Mouse (Mus musculus) splenic B cell, adult 2 months (primary cell): ENCODE data around the gene Map1a.
A peak's percentile ranks its signal among the peaks of the same experiment; 100 is the strongest.

ENCODE experiments used
- DNase-seq: peaks from one replicate; pipeline ENCODE4 v3.0.0-alpha.2; 2011; ENCODE audit warnings: low read depth, low spot score
- H3K27me3 ChIP-seq: 2 replicates; pipeline ENCODE4 v1.6.1; 2012; ENCODE audit warnings: mild to moderate bottlenecking, low read length, moderate library complexity, mixed read lengths; ENCODE audit not compliant: control insufficient read depth, poor library complexity, insufficient read depth, severe bottlenecking
- H3K36me3 ChIP-seq: 2 replicates; pipeline ENCODE4 v1.6.1; 2012; ENCODE audit warnings: mild to moderate bottlenecking, low read length, moderate library complexity, mixed read lengths; ENCODE audit not compliant: control insufficient read depth, poor library complexity, insufficient read depth, severe bottlenecking

Gene Map1a

GRCm38 (mm10) chr2:121295608-121296571 lies 6.5 kb downstream of the Map1a start:
- no peak for DNase-seq
- Histone ChIP-seq H3K27me3 (no peaks in the 10 kb centered on the region), H3K36me3 (no peaks in the 10 kb centered on the region)

- Histone ChIP-seq H3K27me3 (no peaks in the 10 kb centered on the region), H3K36me3 (no peaks in the 10 kb centered on the region)
- DNase-seq: no peak
Observed at GRCm38 (mm10) chr2:121296754-121297231, 7.4 kb downstream of the Map1a start.

GRCm38 (mm10) chr2:121297701-121298100 lies 8.3 kb downstream of the Map1a start:
- DNase-seq: no peak
- Histone ChIP-seq H3K36me3 (no peaks in the 10 kb centered on the region), H3K27me3 (no peaks in the 10 kb centered on the region)

GRCm38 (mm10) chr2:121298131-121298530 lies 8.7 kb downstream of the Map1a start:
- H3K27me3 ChIP-seq: no peaks in the 10 kb centered on the region
- DNase-seq: no peak
- no peaks in the 10 kb centered on the region for H3K36me3 ChIP-seq

GRCm38 (mm10) chr2:121299471-121299870 lies 10.1 kb downstream of the Map1a start:
- Histone ChIP-seq H3K36me3 (no peaks in the 10 kb centered on the region), H3K27me3 (no peaks in the 10 kb centered on the region)
- DNase-seq: no peak

GRCm38 (mm10) chr2:121300036-121300435 lies 10.6 kb downstream of the Map1a start:
- DNase-seq: no peak
- H3K36me3 ChIP-seq: no peaks in the 10 kb centered on the region

GRCm38 (mm10) chr2:121308997-121309416 lies 19.6 kb downstream of the Map1a start:
- H3K27me3 ChIP-seq: no peaks in the 10 kb centered on the region
- no peak for DNase-seq
- no peaks in the 10 kb centered on the region for H3K36me3 ChIP-seq

More at GRCm38 (mm10) chr2:121300036-121300435, 10.6 kb downstream of the Map1a start:
- H3K27me3 ChIP-seq: no peaks in the 10 kb centered on the region

- no peak for DNase-seq
- Histone ChIP-seq H3K36me3 (peaks cover 2% of the 10 kb centered on the region; the same call in 1 of the 2 replicates), H3K27me3 (no peaks in the 10 kb centered on the region)
Observed at GRCm38 (mm10) chr2:121316278-121316677, 26.9 kb downstream of the Map1a start.

GRCm38 (mm10) chr2:121323041-121323440 lies 33.6 kb downstream of the Map1a start:
- peaks cover 2% of the 10 kb centered on the region; the same call in 1 of the 2 replicates for H3K36me3 ChIP-seq
- H3K27me3 ChIP-seq: no peaks in the 10 kb centered on the region
- DNase-seq: no peak

- Histone ChIP-seq H3K36me3 (peaks cover 4% of the 10 kb centered on the region; the same call in 1 of the 2 replicates), H3K27me3 (no peaks in the 10 kb centered on the region)
- no peak for DNase-seq
Observed at GRCm38 (mm10) chr2:121323693-121324470, 34.5 kb downstream of the Map1a start.

- no peak for DNase-seq
- H3K27me3 ChIP-seq: no peaks in the 10 kb centered on the region
- peaks cover 4% of the 10 kb centered on the region for H3K36me3 ChIP-seq
Observed at GRCm38 (mm10) chr2:121329492-121329891, 40.1 kb downstream of the Map1a start.

- Histone ChIP-seq H3K27me3 (no peaks in the 10 kb centered on the region), H3K36me3 (peaks cover 3% of the 10 kb centered on the region; the same call in 1 of the 2 replicates)
- DNase-seq: peak; percentile 45
Observed at GRCm38 (mm10) chr2:121339057-121339456, 49.7 kb downstream of the Map1a start.

GRCm38 (mm10) chr2:121353156-121353555 lies 63.8 kb downstream of the Map1a start:
- no peak for DNase-seq
- H3K27me3 ChIP-seq: no peaks in the 10 kb centered on the region
- H3K36me3 ChIP-seq: 0 out of 2 replicates have a peak, but pooled peaks cover 2% of the 10 kb centered on the region

- H3K36me3 ChIP-seq: 0 out of 2 replicates have a peak, but pooled peaks cover 2% of the 10 kb centered on the region
- peak; percentile 5 for DNase-seq
- H3K27me3 ChIP-seq: no peaks in the 10 kb centered on the region
Observed at GRCm38 (mm10) chr2:121354378-121354777, 65.0 kb downstream of the Map1a start.
